Mouse (Mus musculus): ENCODE data around the gene Herc3. TPM values are rescaled to one million over a fixed set of nuclear protein-coding genes. Genes with fewer than 3 reads are reported as not detected.
"Not testable (repeated sequence)": the region's sequence is repeated elsewhere in the genome, so short reads cannot be mapped to it uniquely, and the experiment has no call there.

Herc3 gene
- polyA plus RNA-seq, 1 experiment from 2014 or later, result 7.7 TPM

DNA sequence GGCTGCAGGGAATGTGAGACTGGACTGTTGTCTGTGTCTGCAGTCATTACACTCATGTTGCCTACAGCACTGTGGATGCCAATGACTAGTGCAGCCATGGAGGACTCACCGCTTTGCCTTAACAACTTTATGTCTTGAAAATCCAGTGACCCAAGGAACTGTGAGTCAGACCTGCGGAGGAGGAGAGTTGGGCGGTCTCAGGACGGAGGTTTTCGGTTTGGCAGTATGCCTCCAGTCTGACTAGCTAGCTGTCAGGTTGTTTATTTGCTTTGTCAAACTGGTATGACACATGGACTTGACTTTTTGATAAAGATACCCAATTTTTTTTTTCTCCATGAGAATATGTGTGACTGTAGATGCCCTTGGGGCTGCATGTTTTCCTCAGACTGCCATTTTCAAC, 16.6 kb downstream of the Herc3 start:
- H3K9me3 ChIP-seq (ENCODE audit: control insufficient read depth, low read length), result no peaks in the 10 kb centered on the region
- no peak for DNase-seq (ENCODE audit: low spot score)
- no peak overlapping the region for H3K27ac ChIP-seq (ENCODE audit: low read depth, low read length)
- no peak for ATAC-seq (ENCODE audit: insufficient read depth, low FRiP score, low TSS enrichment)
- H3K4me2 ChIP-seq (ENCODE audit: low read depth), result no peak overlapping the region
- H3K27me3 ChIP-seq (ENCODE audit: control insufficient read depth, insufficient read depth, low read length), result no peaks in the 10 kb centered on the region
- no peak overlapping the region for H3K9ac ChIP-seq (ENCODE audit: low read length)
- no peak overlapping the region for H3K4me3 ChIP-seq (ENCODE audit: low read depth, low read length)
- WGBS, result 97% methylated on average over 5 of the region's 5 CpGs
- no peaks in the 10 kb centered on the region for H3K36me3 ChIP-seq (ENCODE audit: control insufficient read depth, insufficient read depth, low read length)
- H3K4me1 ChIP-seq (ENCODE audit: control insufficient read depth, insufficient read depth, low read length), result no peaks in the 10 kb centered on the region

DNA sequence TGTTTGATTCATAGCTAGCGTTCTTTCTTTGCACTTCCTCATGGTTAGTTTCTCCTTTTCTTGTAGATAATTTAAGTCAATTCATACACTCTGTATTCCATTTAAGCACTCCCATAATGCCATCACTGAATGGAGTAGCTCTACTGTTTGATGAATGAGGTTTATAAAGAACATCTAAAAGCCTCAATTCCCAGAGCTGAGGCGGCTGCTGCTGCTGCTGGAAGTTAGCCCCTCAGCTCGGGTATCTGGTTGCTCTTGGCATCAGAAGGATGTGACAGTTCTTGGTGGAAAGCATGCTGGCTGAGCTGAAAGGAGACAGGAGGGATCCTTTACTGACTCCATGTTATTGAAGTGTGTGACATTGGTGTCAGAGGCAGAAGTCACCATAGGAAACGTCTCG, 18.1 kb downstream of the Herc3 start:
- H3K4me3 ChIP-seq (ENCODE audit: low read depth, low read length), result no peak overlapping the region
- no peak for DNase-seq (ENCODE audit: low spot score)

DNA sequence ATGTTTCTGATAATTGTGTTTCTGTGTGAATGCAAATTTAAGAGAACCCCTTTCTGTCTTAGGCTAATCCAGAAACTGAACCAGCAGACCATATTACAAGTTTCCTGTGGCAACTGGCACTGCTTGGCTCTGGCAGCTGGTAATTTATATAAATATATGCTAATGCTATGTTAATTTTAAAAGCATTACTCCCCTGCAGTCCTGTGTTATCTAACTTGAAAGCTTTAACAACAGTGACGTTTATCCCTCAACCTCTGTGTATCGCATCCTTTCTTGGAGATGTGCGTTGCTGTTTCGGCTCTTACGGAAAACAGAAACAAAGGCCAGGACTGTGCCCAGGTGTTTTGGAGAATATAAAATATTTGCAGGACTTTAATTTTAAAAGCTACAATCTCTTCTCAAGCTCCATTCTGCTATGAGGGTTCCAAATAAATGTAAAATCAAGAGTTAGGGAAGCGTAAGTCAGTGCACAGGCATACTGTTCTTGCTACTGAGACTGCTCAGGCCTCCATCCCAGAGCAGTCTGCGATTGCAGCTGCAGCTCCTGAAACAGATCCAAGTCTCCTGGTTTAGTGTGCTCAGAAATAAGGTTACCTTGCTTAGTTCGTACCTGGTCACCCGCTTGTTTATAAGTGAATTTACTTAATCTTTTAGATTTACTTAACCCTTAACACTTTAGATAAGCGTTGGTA, 24.6 kb downstream of the Herc3 start:
- WGBS, result 89% methylated on average over 10 of the region's 10 CpGs
- Histone ChIP-seq H3K27ac (ENCODE audit: low read depth, low read length) (no peak overlapping the region), H3K9me3 (ENCODE audit: control insufficient read depth, low read length) (no peaks in the 10 kb centered on the region), H3K4me3 (ENCODE audit: low read depth, low read length) (no peak overlapping the region), H3K9ac (ENCODE audit: low read length) (no peak overlapping the region), H3K36me3 (ENCODE audit: control insufficient read depth, insufficient read depth, low read length) (no peaks in the 10 kb centered on the region), H3K4me1 (ENCODE audit: control insufficient read depth, insufficient read depth, low read length) (no peaks in the 10 kb centered on the region), H3K27me3 (ENCODE audit: control insufficient read depth, insufficient read depth, low read length) (no peaks in the 10 kb centered on the region), H3K4me2 (ENCODE audit: low read depth) (no peak overlapping the region)
- DNase-seq (ENCODE audit: low spot score) (no peak), ATAC-seq (ENCODE audit: insufficient read depth, low FRiP score, low TSS enrichment) (no peak)

More for the DNA sequence above, 18.1 kb downstream of the Herc3 start:
- Histone ChIP-seq H3K9ac (ENCODE audit: low read length) (no peak overlapping the region), H3K4me2 (ENCODE audit: low read depth) (no peak overlapping the region), H3K27me3 (ENCODE audit: control insufficient read depth, insufficient read depth, low read length) (no peaks in the 10 kb centered on the region), H3K27ac (ENCODE audit: low read depth, low read length) (no peak overlapping the region), H3K9me3 (ENCODE audit: control insufficient read depth, low read length) (no peaks in the 10 kb centered on the region), H3K36me3 (ENCODE audit: control insufficient read depth, insufficient read depth, low read length) (no peaks in the 10 kb centered on the region), H3K4me1 (ENCODE audit: control insufficient read depth, insufficient read depth, low read length) (no peaks in the 10 kb centered on the region)
- no peak for ATAC-seq (ENCODE audit: insufficient read depth, low FRiP score, low TSS enrichment)
- 57% methylated on average over 5 of the region's 5 CpGs for WGBS

DNA sequence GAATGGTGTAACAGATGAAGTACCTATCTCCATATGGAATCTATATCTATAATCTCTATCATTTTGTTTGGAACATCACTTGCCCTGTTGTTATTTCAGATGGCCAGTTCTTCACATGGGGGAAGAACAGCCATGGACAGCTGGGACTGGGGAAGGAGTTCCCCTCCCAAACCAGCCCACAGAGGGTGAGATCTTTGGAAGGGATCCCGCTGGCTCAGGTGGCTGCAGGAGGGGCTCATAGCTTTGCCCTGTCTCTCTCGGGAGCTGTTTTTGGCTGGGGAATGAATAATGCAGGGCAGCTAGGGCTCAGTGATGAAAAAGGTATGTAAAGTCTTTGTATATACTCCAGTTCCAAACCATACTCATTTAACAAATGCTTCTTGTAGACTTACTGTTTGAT, 25.2 kb downstream of the Herc3 start:
- H3K4me3 ChIP-seq (ENCODE audit: low read depth, low read length), result no peak overlapping the region
- no peak overlapping the region for H3K9ac ChIP-seq (ENCODE audit: low read length)
- H3K9me3 ChIP-seq (ENCODE audit: control insufficient read depth, low read length), result no peaks in the 10 kb centered on the region
- WGBS, result 90% methylated on average over 2 of the region's 2 CpGs
- no peak for DNase-seq (ENCODE audit: low spot score)
- H3K36me3 ChIP-seq (ENCODE audit: control insufficient read depth, insufficient read depth, low read length), result no peaks in the 10 kb centered on the region
- ATAC-seq (ENCODE audit: insufficient read depth, low FRiP score, low TSS enrichment), result no peak
- no peaks in the 10 kb centered on the region for H3K4me1 ChIP-seq (ENCODE audit: control insufficient read depth, insufficient read depth, low read length)
- H3K4me2 ChIP-seq (ENCODE audit: low read depth), result no peak overlapping the region
- H3K27ac ChIP-seq (ENCODE audit: low read depth, low read length), result no peak overlapping the region
- H3K27me3 ChIP-seq (ENCODE audit: control insufficient read depth, insufficient read depth, low read length), result no peaks in the 10 kb centered on the region

DNA sequence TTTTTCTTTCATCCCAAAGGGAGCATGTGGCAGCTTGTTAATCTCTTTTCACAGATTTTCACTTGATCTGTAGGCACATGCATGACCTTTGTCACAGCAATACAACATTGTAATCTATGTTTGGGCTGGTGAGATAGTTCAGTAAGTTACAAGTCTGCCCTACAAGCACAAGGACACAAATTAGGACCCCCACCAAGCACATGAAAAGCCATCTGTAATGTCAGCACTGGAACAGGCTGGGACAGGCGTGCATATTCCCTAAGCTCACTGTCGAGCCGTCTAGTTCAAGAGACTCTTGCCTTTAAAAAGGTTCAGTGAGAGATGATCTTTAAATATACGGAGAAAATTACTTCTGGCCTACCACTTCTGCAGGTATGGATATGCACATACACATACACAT, 28.3 kb downstream of the Herc3 start:
- no peak overlapping the region for H3K4me2 ChIP-seq (ENCODE audit: low read depth)
- no peaks in the 10 kb centered on the region for H3K27me3 ChIP-seq (ENCODE audit: control insufficient read depth, insufficient read depth, low read length)
- H3K9me3 ChIP-seq (ENCODE audit: control insufficient read depth, low read length), result no peaks in the 10 kb centered on the region
- H3K36me3 ChIP-seq (ENCODE audit: control insufficient read depth, insufficient read depth, low read length), result no peaks in the 10 kb centered on the region
- H3K4me3 ChIP-seq (ENCODE audit: low read depth, low read length), result no peak overlapping the region
- DNase-seq (ENCODE audit: low spot score) (no peak), ATAC-seq (ENCODE audit: insufficient read depth, low FRiP score, low TSS enrichment) (no peak)
- WGBS, result 93% methylated on average over 4 of the region's 4 CpGs
- no peaks in the 10 kb centered on the region for H3K4me1 ChIP-seq (ENCODE audit: control insufficient read depth, insufficient read depth, low read length)
- no peak overlapping the region for H3K9ac ChIP-seq (ENCODE audit: low read length)
- no peak overlapping the region for H3K27ac ChIP-seq (ENCODE audit: low read depth, low read length)

DNA sequence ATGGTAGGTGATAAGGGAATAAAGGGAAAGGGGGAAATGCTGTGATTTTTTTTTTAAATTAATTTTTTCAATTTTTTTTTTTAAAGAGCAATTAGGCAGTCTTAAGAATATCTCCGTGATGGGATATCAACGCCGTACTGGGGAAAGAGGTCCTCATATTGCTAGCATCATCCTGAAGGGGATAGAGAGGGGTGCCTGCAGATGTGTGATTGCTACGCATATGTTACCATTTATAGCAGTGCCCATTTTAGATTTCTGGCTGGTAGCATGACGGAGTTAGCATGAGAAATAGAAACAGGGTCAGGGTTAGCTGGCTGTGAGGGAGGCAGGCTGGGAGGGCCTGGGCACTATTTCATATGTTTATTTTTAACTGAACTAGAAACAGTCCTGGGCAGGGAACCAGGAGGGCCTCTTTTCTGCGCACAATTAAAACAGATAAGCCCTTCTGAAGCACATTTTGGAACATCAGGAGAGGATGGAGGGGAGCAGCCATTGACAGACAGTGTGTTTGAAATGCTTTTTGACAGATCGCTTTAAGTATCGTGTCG, 31.3 kb downstream of the Herc3 start:
- Histone ChIP-seq H3K27ac (ENCODE audit: low read depth, low read length) (no peak overlapping the region), H3K36me3 (ENCODE audit: control insufficient read depth, insufficient read depth, low read length) (no peaks in the 10 kb centered on the region), H3K27me3 (ENCODE audit: control insufficient read depth, insufficient read depth, low read length) (no peaks in the 10 kb centered on the region), H3K9ac (ENCODE audit: low read length) (no peak overlapping the region), H3K4me1 (ENCODE audit: control insufficient read depth, insufficient read depth, low read length) (no peaks in the 10 kb centered on the region), H3K4me3 (ENCODE audit: low read depth, low read length) (no peak overlapping the region), H3K4me2 (ENCODE audit: low read depth) (no peak overlapping the region), H3K9me3 (ENCODE audit: control insufficient read depth, low read length) (no peaks in the 10 kb centered on the region)
- 92% methylated on average over 9 of the region's 9 CpGs for WGBS
- DNase-seq (ENCODE audit: low spot score) (no peak), ATAC-seq (ENCODE audit: insufficient read depth, low FRiP score, low TSS enrichment) (no peak)

DNA sequence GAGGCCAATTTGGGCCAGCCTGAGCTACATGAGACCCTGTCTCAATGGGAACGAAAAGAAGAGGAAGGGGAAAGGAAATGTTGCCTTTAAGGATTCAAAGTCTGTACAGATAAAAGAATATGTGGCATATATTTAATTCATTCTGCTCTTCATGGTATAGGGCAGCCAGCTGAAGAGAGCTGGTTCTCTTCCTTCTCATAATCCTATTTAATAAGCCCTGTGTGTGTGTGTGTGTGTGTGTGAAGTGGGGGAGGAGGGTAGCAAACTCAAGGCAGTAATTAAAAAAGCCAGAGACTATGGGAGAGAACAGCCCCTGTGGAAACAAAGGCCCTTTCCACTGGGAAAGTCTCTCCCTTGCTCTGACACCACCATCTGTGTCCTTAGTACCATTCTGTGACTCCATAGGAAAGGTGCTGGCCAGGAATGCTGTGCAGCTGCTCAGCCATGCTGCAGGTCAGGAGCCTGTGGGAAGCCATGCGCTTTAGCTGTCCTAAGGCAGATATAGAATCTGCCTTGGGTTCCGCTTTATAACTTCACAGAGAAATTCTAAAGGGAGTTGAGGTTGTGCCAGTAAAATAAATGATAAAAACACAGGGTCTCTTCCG, 32.5 kb downstream of the Herc3 start:
- no peak overlapping the region for H3K4me3 ChIP-seq (ENCODE audit: low read depth, low read length)
- H3K4me2 ChIP-seq (ENCODE audit: low read depth), result no peak overlapping the region
- H3K9ac ChIP-seq (ENCODE audit: low read length), result no peak overlapping the region
- H3K4me1 ChIP-seq (ENCODE audit: control insufficient read depth, insufficient read depth, low read length), result no peaks in the 10 kb centered on the region
- H3K9me3 ChIP-seq (ENCODE audit: control insufficient read depth, low read length), result no peaks in the 10 kb centered on the region
- no peak overlapping the region for H3K27ac ChIP-seq (ENCODE audit: low read depth, low read length)
- no peaks in the 10 kb centered on the region for H3K36me3 ChIP-seq (ENCODE audit: control insufficient read depth, insufficient read depth, low read length)
- no peaks in the 10 kb centered on the region for H3K27me3 ChIP-seq (ENCODE audit: control insufficient read depth, insufficient read depth, low read length)
- DNase-seq (ENCODE audit: low spot score), result no peak
- no peak for ATAC-seq (ENCODE audit: insufficient read depth, low FRiP score, low TSS enrichment)
- WGBS, result 89% methylated on average over 4 of the region's 4 CpGs

DNA sequence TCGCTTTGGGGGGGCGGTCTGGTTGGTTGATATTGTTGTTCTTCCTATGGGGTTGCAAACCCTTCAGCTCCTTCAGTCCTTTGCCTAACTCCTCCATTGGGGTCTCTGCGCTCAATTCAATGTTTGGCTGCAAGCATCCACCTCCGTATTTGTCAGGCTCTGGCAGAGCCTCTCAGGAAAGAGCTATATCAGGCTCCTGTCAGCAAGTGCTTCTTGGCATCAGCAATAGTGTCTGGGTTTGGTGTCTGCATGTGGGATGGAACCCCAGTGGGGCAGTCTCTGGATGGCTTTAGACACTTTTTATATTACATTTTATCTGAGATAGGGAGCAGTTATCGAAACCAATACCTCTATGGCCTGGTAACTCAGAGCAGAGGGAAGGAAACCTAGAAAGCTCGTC, 36.6 kb downstream of the Herc3 start:
- H3K27me3 ChIP-seq (ENCODE audit: control insufficient read depth, insufficient read depth, low read length); ATAC-seq (ENCODE audit: insufficient read depth, low FRiP score, low TSS enrichment); H3K4me2 ChIP-seq (ENCODE audit: low read depth); H3K4me1 ChIP-seq (ENCODE audit: control insufficient read depth, insufficient read depth, low read length); H3K27ac ChIP-seq (ENCODE audit: low read depth, low read length); DNase-seq (ENCODE audit: low spot score); H3K9ac ChIP-seq (ENCODE audit: low read length); H3K4me3 ChIP-seq (ENCODE audit: low read depth, low read length); H3K36me3 ChIP-seq (ENCODE audit: control insufficient read depth, insufficient read depth, low read length); H3K9me3 ChIP-seq (ENCODE audit: control insufficient read depth, low read length): not testable (repeated sequence)
- 93% methylated on average over 6 of the region's 6 CpGs for WGBS

DNA sequence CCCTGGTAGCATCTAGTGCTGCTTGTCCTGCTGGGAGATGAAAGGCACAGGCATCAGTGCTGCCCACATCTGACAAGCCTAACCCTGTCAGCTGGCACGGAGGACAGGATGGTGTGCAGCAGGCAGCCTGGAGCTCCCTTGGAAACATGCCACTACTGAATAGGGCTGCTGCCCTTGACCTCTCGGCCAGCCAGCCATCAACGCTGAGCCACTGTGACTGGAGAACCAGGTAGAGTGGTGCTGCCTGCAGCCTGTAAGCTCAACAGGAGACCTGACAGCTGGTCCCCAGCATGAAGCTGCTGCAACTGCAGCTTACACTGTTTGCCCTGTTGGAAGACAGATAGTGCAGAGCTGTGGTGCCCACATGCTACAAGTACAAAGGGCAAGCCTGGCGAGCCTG, 48.3 kb downstream of the Herc3 start:
- DNase-seq (ENCODE audit: low spot score) (no peak), ATAC-seq (ENCODE audit: insufficient read depth, low FRiP score, low TSS enrichment) (no peak)
- no peak overlapping the region for H3K4me3 ChIP-seq (ENCODE audit: low read depth, low read length)
- no peak overlapping the region for H3K4me2 ChIP-seq (ENCODE audit: low read depth)
- H3K9ac ChIP-seq (ENCODE audit: low read length), result no peak overlapping the region
- no peaks in the 10 kb centered on the region for H3K4me1 ChIP-seq (ENCODE audit: control insufficient read depth, insufficient read depth, low read length)
- no peaks in the 10 kb centered on the region for H3K9me3 ChIP-seq (ENCODE audit: control insufficient read depth, low read length)
- H3K36me3 ChIP-seq (ENCODE audit: control insufficient read depth, insufficient read depth, low read length), result no peaks in the 10 kb centered on the region
- WGBS, result 74% methylated on average over 4 of the region's 4 CpGs
- H3K27me3 ChIP-seq (ENCODE audit: control insufficient read depth, insufficient read depth, low read length), result no peaks in the 10 kb centered on the region
- H3K27ac ChIP-seq (ENCODE audit: low read depth, low read length), result no peak overlapping the region

All from neural tube, embryonic 11.5 days (tissue).